Mouse (Mus musculus): ENCODE data around the gene Epb41l4b.

GRCm38 (mm10) chr4:57189881-57190280, 46.6 kb upstream of the Epb41l4b start:
- TF ChIP-seq CTCF (IDR thresholded peaks at IDR 0.05; ENCODE audit: low read depth, low read length) = no peak
- TF ChIP-seq TAL1 (conservative IDR thresholded peaks at IDR 0.05; ENCODE audit: low read depth, low read length) = no peak
- no peak for TF ChIP-seq POLR2AphosphoS5 (IDR thresholded peaks at IDR 0.05; ENCODE audit: insufficient replicate concordance, low read depth, low read length)
- no peak for TF ChIP-seq GATA2 (IDR thresholded peaks at IDR 0.05; ENCODE audit: borderline replicate concordance, low read depth, low read length)

Measured in G1E (cell line).